Mouse (Mus musculus): ENCODE measurements around the gene Dnhd1.

The Dnhd1 gene

DNA sequence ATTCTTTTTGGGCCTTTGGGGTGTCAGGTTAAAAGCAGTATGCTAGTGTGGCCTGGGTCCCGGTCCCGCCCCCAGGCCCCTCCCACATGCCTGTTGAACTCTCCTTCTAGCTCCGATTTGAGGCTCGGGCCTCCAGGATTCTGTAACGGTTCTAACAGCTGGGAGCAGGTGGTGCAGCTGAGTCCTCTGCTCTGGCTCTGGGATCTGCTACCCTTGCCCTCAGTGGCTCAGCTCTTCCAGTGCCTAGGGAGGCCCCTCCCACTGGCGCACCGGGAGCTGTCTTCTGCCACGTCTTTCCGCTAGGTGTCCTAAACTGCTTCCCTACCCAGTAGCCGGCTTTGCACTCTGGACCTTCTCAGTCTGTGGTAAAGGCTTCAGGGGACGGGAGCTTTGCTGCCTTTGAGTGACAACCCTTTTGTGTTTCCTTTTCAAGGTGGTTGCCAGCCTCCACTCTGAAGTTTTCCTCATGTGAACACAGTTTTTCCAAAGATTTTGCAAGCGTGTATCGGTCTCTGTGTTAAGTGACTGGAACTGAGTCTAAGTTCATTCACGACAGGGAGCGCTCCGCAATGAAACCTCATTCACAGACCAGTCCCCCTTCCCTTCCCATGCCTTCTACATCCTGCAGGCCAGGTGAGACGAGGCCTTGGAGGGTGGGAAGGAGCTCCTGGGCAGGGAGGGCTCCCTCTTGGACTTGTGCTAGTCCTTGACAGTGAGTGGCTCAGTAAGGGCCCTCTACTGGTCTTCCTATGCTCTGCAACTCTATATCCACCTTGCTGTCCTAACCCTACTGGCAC, at the start of gene Dnhd1:
Gene Dnhd1, plus strand, starts transcription at position 189 of the 797 bp plus-strand sequence.
- DNase-seq (ENCODE audit: low spot score in 2 of 2) = peak; percentile 53 to 59

DNA sequence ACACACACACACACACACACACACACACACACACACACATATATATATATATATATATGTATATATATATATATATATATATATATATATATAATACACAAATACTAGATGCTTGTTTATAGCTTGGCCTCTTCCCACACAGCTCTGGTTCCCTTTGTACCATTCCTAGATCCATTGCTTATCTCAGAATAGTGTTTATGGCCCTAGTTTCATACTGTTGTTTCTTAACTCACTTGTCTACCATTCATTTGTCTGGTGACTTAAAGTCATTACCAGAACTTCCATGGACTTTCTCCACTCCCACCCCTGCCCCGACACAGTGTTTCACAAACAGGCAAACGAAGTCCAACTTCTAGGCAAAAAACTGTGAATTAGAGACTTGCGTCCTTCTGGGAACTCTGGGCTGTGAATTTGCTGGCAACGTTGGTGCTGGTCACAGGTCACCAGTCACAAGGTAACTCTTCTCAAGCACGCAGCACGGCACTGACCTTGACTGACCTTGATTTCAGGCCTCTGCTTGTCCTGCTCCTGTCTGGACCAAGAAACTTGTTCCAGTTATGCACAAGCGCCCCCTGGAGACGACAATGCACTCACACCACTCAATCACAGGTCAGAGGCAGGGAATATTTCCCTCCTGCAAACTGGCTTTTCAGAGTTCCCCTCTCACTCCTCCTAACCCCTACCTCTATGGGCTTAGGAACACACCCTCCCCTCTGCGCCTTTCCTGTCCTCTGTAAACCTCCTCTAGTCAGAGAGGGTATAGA, 47.6 kb upstream of the Dnhd1 start:
- peak; percentile 50 to 66 for DNase-seq (ENCODE audit: low spot score in 2 of 2)

DNA sequence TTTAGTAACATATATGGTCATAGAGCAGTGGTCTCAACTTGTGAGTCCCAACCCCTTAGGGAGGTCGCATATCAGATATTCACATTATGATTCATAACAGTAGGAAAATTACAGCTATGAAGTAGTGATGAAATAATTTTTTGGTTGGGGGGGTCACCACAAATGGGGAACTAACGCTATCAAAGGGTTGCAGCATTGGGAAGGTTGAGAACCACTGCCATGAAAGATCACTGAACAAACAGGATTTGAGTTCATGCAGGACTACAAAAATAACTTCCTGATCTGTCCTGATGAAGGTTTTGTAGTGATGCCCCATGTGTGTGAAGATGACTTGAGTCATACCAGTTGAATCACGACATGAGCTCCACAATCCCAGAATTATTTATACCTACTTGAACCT, 42.2 kb upstream of the Dnhd1 start:
- no peak for DNase-seq (ENCODE audit: low spot score in 2 of 2)

DNA sequence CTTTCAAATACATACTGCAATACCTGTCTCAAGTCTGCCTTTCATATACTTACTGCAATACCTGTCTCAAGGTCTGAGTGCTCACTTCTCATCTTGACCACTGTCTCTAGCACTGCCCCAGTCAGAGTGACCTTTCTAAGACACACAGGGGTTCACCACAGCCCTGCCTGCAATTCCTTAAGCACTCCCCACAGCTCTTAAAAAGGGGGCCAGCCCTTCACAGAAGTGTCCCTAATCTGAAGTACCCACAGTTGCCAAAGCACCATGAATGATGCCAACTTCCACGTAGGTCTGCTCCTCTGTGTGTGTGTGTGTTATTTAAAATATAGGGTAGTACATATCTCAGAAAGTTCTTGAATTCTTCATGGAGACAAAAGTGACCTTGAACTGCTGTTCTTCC, 38.9 kb upstream of the Dnhd1 start:
- DNase-seq (ENCODE audit: low spot score in 2 of 2) = no peak

DNA sequence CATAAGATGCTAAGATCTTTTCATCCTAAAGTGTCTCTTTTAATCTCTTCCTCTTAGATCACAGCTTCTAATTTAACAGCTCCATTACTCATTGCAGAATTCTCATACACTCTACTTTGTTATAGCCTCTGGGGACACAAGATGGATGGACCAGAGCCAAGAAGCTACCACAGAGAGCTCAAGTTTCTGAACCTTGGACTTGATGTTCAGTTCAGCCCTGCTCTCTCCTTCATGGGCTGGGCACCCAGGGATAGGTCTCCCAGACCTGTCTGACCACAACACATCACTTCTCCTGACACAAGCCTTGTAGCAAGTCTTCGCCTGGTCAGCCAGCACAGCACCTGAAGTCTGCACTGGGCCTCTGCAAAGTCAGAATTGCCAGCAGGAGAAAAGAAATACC, 36.2 kb upstream of the Dnhd1 start:
- DNase-seq (ENCODE audit: low spot score in 2 of 2) = no peak

DNA sequence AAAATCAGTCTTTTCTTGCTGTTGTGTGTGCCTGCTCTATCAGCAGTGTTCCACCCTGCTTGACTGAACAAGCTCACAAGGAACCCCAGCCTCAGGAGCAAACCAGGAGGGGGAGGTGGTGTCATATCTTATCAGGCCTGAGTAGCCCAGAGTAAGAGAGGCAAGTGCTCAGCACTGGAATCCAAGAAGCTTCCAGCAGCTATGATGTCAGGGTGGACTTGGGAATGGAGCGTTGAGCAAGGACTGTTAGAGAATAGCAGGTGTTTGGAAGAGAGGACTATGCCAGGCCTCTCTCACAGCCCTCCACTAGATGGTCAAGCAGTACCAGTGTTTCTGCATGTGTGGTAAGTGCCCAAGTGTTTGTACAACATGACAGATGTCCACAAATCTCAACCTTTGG, 34.9 kb upstream of the Dnhd1 start:
- DNase-seq (ENCODE audit: low spot score in 2 of 2) = no peak

DNA sequence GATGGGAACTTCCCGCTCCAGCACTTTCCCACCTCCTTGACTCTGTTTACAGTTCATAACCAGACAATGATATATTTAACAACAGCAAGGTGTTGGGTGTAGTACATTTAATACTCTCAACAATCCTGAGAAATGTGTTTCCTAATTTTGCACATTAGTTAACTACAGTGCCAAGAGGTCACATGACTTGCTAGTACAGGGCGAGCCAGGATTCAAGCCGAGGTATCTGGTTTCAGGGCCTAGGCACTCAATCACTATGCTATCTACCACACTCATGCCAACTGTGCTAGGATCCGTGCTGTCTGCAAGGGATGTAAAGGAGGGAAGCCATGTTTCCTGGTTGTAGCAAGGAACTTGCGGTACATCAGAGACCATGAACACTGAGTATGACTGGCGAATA, 34.1 kb upstream of the Dnhd1 start:
- DNase-seq (ENCODE audit: low spot score in 2 of 2) = no peak

DNA sequence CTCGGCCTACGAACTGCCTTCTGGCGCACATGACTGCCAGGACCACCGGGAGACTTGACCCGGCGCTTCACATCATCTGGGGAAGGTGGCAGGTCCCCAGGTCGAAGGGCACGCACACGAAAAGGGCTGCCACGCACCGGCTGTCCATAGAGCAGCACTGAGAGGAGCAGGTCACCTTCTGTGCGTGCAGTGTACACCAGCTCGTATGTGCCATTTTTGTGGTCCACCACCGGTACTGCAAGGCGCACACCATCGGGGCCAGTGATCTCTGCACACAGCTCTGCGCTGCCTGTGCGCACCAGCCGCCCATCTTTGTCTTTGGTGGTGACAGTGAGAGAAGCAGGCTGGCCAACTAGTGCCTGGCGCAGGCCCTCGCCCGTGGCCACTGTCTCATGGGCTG, 32.8 kb upstream of the Dnhd1 start:
- no peak for DNase-seq (ENCODE audit: low spot score in 2 of 2)

DNA sequence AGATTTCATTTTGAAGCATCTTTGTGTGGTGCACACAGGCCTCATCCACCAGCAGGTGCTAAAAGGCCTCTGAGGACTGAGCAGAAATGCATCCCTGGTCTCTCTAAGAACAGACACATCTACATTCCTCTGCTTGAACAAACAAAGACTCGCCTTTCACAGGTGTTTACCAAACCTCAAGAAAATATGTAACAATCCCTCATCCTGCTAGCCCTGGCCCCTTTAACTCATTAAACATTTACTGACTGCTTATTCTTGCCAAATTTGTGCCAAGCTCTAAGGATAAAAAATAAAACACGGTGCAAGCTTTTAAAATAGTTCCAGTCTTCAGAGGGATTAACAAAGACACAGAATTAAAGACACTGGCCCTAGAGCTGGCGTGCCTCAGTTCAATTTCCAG, 30.9 kb upstream of the Dnhd1 start:
- DNase-seq (ENCODE audit: low spot score in 2 of 2) = no peak

DNA sequence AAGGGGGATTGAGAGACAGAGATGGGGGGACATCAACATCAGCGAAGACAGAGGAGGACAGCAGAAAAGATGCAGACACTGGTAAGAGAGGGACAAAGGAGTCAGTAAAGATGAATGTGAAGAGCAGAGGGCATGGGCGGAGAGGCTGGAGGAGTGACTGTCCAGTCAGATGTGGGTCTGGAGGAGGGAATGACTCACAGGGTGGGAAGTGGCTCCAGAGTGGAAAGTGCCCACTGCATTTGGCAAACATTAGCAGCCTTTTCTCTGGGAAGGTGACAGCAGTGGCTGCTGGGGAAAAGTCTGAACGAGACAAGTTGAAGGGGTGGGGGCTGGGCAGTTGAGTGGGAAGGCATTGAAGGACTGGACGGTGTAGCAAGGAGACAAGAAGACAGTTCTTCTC, 29.6 kb upstream of the Dnhd1 start:
- peak; percentile 22 for DNase-seq (ENCODE audit: low spot score in 2 of 2)

DNA sequence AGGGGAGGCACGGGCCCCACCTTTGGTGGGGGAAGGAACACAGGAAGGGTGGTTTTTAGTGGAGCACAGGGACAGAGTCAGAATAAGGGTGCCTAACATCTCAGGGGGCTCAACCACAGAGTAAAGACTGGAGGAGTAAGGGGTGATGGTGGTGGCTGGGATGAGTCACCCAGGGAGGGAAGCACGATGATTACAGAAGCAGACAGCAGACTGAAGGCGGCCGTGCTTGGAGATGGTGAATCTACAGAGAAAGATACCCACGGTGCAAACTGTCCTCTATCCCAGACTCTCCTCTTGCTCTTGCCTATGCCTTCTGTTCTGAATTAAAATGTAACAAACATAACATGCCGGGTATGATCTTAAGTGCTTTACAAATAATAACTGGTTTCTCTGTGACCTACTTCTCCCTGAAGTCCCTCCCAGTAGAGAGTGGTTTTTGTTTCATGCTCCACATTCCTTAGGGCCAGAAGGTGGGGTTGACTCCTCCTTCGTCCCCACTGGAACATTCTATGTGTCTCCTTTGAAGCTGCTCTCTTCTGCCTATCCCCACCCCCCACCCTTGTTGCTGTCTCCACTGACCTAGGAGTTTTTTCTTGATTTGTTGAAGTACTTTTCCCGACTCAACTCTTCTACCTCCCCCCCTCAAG, 28.9 kb upstream of the Dnhd1 start:
- DNase-seq (ENCODE audit: low spot score in 2 of 2) = peak; percentile 38 to 53

DNA sequence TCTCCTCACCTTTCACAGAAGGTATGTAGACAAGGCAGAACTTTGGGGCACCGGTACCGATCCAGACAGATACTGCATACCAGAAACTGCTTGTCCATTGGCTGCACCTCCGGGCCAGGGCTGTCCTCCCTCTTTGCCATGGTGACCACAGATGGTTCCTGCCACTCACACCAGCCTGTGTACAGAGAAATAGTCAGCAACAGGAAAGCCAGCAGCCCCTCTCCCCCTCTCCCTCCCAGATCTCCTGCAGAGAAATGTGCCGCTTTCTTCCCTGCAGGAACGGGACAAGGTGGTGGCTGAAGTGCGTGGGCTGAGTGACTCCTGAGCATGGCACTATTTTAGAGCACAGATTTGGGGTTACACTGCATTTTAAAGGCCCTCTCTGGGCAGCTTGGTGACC, 25.2 kb upstream of the Dnhd1 start:
- DNase-seq (ENCODE audit: low spot score in 2 of 2) = no peak

DNA sequence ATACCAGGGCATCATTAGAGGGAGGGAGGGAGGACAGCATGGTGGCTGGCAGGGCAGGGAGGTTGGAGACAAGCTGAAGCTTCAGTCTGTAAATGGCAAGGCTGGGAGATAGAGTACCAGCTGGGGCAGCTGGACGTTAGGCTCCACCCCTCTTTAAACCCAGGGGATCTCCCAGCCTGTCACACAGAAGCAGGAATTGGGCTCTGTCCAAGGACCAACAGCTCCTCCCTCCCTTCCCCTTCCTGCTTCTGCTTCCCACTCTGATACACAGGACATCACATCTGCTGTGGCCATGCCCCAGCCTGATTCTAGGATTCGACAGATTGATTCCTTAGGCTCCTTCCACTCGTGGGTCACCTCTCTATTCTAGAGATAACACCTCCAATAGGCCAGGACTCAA, 22.0 kb upstream of the Dnhd1 start:
- DNase-seq (ENCODE audit: low spot score in 2 of 2) = peak in 1 of 2 experiments; percentile 28

DNA sequence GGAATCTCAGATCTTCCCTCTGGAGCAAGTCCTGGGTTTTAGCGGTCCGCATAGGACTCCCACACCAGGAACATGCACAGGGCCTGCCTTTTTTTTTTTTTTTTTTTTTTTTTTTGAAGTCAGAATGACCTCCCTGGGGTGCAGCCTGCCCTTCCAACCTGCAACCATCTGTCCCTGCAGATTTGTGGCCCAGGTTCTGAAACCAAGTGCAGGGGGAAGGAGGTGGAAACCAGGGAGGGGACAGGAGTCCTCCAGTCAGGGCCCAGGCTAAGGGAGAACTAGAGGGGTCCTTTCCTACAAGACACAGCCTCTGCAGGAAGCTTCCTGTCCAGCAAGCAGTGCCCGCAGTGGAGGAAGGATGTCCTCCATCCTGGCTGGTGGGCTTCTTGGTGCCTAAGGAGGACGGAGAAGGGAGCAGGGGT, 18.1 kb upstream of the Dnhd1 start:
- no peak for DNase-seq (ENCODE audit: low spot score in 2 of 2)

DNA sequence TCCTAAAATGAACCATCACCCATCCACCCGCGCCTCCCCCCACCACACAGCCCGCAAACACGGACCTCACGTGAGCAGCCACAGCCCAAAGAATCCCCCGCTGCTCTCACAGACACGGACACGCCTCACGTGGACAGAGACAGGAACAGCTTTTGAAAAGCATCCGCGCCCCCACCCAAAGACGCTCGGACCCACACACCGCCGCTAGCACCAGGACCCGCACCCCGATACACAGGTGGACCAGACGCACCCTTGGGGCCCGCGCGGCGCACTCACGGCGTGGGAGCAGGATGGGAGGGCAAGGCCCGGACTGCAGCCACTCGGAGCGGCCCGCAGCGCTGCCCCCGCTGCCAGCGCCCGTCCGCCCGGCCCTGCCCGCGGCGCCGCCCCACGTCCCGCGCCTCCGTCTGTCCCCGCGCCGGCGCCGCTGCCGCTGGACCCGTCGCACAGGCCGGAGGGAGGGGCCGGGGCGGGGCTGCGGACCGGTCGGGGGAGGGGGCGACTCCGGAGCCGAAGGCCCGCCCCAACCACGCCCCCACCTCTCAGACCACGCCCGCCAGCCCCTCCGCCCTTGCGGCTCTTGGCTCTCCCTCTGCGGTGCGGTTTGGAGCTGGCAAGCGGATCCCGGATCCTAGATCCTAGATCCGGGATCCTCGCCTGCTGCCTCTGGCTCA, 17.4 kb upstream of the Dnhd1 start, which contains the start of gene Trim3:
Gene Trim3, minus strand, starts transcription at position 445 of the 674 bp plus-strand sequence.
- peak; percentile 91 to 92 for DNase-seq (ENCODE audit: low spot score in 2 of 2)

DNA sequence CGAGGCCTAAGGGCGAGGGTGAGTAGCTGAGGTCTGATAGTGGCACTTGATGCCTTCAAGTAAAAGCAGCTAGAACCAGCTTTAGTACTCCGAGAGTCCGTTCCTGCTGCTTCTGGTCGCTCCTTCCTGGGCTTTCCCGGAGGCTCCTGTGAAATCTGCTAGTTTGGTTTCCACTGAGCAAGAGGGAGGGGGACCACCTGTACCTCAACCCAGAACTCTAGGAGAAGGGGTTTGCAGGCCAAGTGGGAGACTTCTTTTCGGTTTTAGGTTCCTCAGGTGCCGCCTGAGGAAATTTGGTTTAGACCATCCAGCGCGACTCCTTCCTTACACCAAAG, 16.9 kb upstream of the Dnhd1 start:
- DNase-seq (ENCODE audit: low spot score in 2 of 2) = no peak

DNA sequence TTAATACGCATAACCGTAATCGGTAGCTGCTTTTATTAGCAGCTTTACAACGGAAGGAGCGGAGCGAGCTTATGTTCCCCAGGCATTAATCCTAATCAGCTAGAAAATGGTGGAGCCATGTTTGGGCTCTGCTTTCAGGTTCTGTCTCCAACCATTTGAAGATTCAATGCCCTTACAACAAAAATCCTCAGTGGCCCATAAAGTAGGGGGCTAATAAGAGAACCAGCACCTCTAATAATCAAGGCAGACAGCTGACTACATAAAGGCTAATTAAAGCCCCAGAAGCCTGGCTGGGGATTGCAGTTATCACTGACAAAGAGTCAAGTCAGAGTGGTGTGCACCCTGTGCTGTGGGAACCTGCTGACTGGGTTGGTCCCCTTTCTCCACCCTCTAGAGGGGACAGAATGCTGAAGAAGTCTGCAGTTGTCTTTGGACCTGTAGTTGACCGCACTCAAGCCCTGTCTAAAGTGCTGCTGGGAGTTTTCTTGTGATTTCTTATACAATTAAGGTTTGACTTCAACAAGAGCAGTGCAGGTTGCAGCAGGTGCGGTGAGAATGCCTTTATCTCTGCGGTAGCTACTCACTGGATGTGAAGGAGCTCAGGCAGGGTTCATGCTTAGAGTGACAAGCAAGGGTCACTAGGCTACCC, 16.2 kb upstream of the Dnhd1 start:
- no peak for DNase-seq (ENCODE audit: low spot score in 2 of 2)

DNA sequence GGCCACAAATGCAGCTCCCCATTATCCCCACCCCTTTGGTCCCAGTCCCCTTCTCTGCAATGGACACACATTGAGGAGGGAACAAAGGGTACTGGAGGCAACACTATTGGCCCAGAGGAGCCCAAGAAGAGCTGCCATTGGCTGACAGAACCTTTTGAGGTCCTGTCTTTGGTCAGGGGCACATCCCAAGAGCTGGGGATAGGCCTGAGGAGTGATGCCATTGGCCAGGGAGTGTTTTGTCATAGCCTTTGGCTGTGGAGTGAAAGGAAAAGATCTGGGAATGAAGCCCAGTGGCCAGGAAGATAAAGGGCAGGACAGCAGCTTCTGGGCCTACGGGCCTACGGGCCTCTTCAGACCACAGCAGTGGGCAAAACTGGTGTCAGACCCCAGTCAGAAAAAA, 14.9 kb upstream of the Dnhd1 start:
- no peak for DNase-seq (ENCODE audit: low spot score in 2 of 2)

DNA sequence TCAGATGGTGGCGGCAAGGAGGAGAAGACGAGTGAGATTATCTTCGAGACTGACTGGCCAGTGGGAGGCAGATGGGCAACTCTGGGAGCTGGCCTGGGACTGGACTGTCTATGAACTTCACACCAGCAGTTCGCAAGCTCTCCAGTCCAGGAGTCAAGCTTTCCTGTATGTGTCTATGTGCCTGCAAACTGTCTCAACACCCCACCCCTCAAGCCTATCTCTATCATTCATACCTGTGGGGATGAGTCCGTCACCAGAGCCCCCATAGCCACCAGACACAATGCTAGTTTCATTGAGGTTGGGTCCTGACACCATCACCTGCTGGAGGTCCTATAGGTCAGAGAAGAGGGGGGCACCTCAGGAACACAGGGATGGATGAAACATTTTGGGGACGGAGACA, 11.9 kb upstream of the Dnhd1 start:
- DNase-seq (ENCODE audit: low spot score in 2 of 2) = no peak

DNA sequence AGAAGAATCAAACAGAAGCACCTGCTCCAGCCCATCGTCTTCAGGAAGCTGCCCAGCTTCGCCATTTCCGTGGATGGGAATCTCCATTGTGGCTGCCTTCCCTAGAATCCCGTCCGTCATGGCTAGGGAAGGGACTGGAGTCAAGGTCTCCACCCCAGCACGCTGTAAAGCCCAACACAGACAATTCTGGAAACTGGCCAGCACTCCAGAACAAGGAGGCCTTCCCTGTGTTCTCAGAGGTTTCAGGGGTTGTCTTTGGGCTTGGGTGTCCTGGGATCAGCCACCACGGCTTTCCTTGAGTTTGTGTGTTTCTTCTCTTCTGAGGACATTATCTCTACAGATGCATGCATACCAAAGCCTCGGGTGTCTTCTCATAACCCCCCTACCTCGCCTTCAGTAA, 11.3 kb upstream of the Dnhd1 start:
- no peak for DNase-seq (ENCODE audit: low spot score in 2 of 2)

DNA sequence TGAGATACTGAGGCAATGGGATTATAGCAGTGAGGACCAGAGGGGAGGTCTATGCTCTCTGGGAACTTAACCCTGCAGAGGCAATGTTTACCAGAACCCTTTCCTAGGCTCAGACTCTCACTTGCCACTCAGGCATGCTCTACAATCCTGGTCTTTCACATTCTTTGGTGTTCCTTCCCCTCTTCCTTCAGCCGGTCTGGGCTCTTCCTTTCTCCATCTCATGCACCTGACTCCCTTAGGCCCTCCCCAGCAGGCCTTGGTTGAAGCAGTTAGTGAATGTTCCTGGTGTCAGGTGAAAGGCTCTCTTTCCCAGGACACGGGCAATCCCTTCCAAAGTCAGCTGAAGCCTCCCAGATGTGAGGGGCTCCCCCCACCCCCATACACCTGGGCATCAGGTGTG, 10.9 kb upstream of the Dnhd1 start, which contains the start of gene Timm10b:
Gene Timm10b, plus strand, starts transcription at position 301 of the 400 bp plus-strand sequence.
- no peak for DNase-seq (ENCODE audit: low spot score in 2 of 2)
